Mouse (Mus musculus) liver, postnatal 0 days (tissue): ENCODE data around the gene Caml. TPM values are rescaled to one million over a fixed set of nuclear protein-coding genes. Genes with fewer than 3 reads are reported as not detected.
"Not testable (repeated sequence)": the region's sequence is repeated elsewhere in the genome, so short reads cannot be mapped to it uniquely, and the experiment has no call there.

ENCODE experiments used
- ATAC-seq: fragments of 200-750 bp; cut with Nextera tagmentation; 2 replicates; pipeline ENCODE4 v1.8.0; 2017; ENCODE audit warnings: mild to moderate bottlenecking, moderate library complexity
- DNase-seq: peaks from one replicate; pipeline ENCODE4 v3.0.0-alpha.2; 2016
- H3K27ac ChIP-seq: fragments of 300-500 bp; sonication (generic); 2 replicates; pipeline ENCODE4 v1.5.1; 2014; ENCODE audit warnings: antibody characterized with exemption, moderate library complexity, mild to moderate bottlenecking, low read depth
- H3K27me3 ChIP-seq: fragments of 300-500 bp; sonication (generic); 2 replicates; pipeline ENCODE4 v1.6.1; 2014; ENCODE audit warnings: low read length, control low read depth, mixed read lengths; ENCODE audit not compliant: insufficient read depth
- H3K36me3 ChIP-seq: fragments of 300-500 bp; sonication (generic); replicated peaks from 2 replicates; pipeline ENCODE4 v1.6.1; 2014; ENCODE audit warnings: mild to moderate bottlenecking, control low read depth, low read length, moderate library complexity, mixed read lengths; ENCODE audit not compliant: insufficient read depth
- H3K4me1 ChIP-seq: fragments of 300-500 bp; sonication (generic); 2 replicates; pipeline ENCODE4 v1.6.1; 2014; ENCODE audit warnings: antibody characterized with exemption, mild to moderate bottlenecking, control low read depth; ENCODE audit not compliant: insufficient read depth
- H3K4me2 ChIP-seq: fragments of 300-500 bp; sonication (generic); 2 replicates; pipeline ENCODE4 v1.6.1; 2014; ENCODE audit warnings: low read depth, mild to moderate bottlenecking, low read length, moderate library complexity, mixed read lengths
- H3K4me3 ChIP-seq: fragments of 300-500 bp; sonication (generic); 2 replicates; pipeline ENCODE4 v1.5.1; 2014; ENCODE audit warnings: low read depth, low read length
- H3K9ac ChIP-seq: fragments of 300-500 bp; sonication (generic); replicated peaks from 2 replicates; pipeline ENCODE4 v1.6.1; 2014; ENCODE audit warnings: mild to moderate bottlenecking, moderate library complexity
- H3K9me3 ChIP-seq: fragments of 300-500 bp; sonication (generic); 2 replicates; pipeline ENCODE4 v1.6.1; 2016; ENCODE audit warnings: mild to moderate bottlenecking, control low read depth, low read length, mixed read lengths
- CTCF ChIP-seq: sonication (generic); IDR thresholded peaks from 2 replicates; pipeline ENCODE4 v1.5.1; 2016; ENCODE audit warnings: antibody characterized with exemption, low read depth
- EP300 ChIP-seq: IDR thresholded peaks from 2 replicates; pipeline ENCODE4 v1.6.1; 2016; ENCODE audit warnings: antibody characterized with exemption, low read depth, mild to moderate bottlenecking
- WGBS: fragments of 180-500 bp; shearing (Covaris S2); extraction: QIAGEN DNeasy Blood & Tissue Kit; methylation state at CpG from one replicate; pipeline ENCODE4 v1.1.7; 2014; ENCODE audit not compliant: insufficient replicate concordance; 5-methylcytosine and 5-hydroxymethylcytosine counted together
- polyA plus RNA-seq: library from polyadenylated mRNA; unstranded; fragments of >200 nt; fragmentation: Nextera tagmentation; extraction: Ambion mirVana; gene quantifications from 2 replicates; pipeline ENCODE4 v1.2.1, GENCODE M21; 2015

Caml gene
- polyA plus RNA-seq = 16.2 and 16.7 TPM in 2 replicates

GRCm38 (mm10) chr13:55622649-55623541, at the start of gene Caml:
Gene Caml, plus strand, starts transcription at chr13:55623005.
- Histone ChIP-seq H3K27ac (peak within 1 kb of the TSS; percentile 91), H3K27me3 (no peaks in the 10 kb centered on the region), H3K9me3 (no peaks in the 10 kb centered on the region), H3K4me1 (peaks cover 16% of the 10 kb centered on the region), H3K4me3 (peak within 1 kb of the TSS; percentile 95), H3K4me2 (peak within 1 kb of the TSS; percentile 88), H3K9ac (peak within 1 kb of the TSS; percentile 93), H3K36me3 (0 out of 2 replicates have a peak, but pooled peaks cover 2% of the 10 kb centered on the region)
- TF ChIP-seq CTCF (no peak), EP300 (no peak)
- DNase-seq (peak; percentile 92), ATAC-seq (peak; percentile 99)
- WGBS = under 1% methylated on average over 59 of the region's 59 CpGs

GRCm38 (mm10) chr13:55573432-55573831, 49.4 kb upstream of the Caml start, which contains the start of gene Tmed9:
Gene Tmed9, plus strand, starts transcription at chr13:55573732.
- Histone ChIP-seq H3K9ac (no peak within 1 kb of the TSS), H3K4me1 (peaks cover 16% of the 10 kb centered on the region), H3K9me3 (no peaks in the 10 kb centered on the region), H3K27me3 (no peaks in the 10 kb centered on the region), H3K4me2 (no peak within 1 kb of the TSS), H3K4me3 (no peak within 1 kb of the TSS), H3K27ac (no peak within 1 kb of the TSS), H3K36me3 (no peaks in the 10 kb centered on the region)
- WGBS = 93% methylated on average over 2 of the region's 2 CpGs
- no peak for DNase-seq
- ATAC-seq = no peak
- no peak for TF ChIP-seq EP300
- no peak for TF ChIP-seq CTCF

GRCm38 (mm10) chr13:55574321-55574720, 48.5 kb upstream of the Caml start:
- H3K4me1 ChIP-seq = peaks cover 13% of the 10 kb centered on the region
- WGBS = 72% methylated on average over 5 of the region's 5 CpGs
- no peaks in the 10 kb centered on the region for H3K27me3 ChIP-seq
- no peaks in the 10 kb centered on the region for H3K36me3 ChIP-seq
- no peak overlapping the region for H3K4me3 ChIP-seq
- DNase-seq (no peak), ATAC-seq (no peak)
- H3K9me3 ChIP-seq = no peaks in the 10 kb centered on the region
- TF ChIP-seq CTCF (no peak), EP300 (no peak)
- no peak overlapping the region for H3K9ac ChIP-seq
- no peak overlapping the region for H3K4me2 ChIP-seq
- no peak overlapping the region for H3K27ac ChIP-seq

- 56% methylated on average over 5 of the region's 5 CpGs for WGBS
- Histone ChIP-seq H3K4me2 (no peak overlapping the region), H3K4me3 (no peak overlapping the region), H3K27me3 (no peaks in the 10 kb centered on the region), H3K27ac (no peak overlapping the region), H3K9ac (no peak overlapping the region), H3K4me1 (peaks cover 4% of the 10 kb centered on the region), H3K36me3 (no peaks in the 10 kb centered on the region), H3K9me3 (no peaks in the 10 kb centered on the region)
- no peak for DNase-seq
- no peak for ATAC-seq
- TF ChIP-seq CTCF (no peak), EP300 (no peak)
Observed at GRCm38 (mm10) chr13:55575932-55576331, 46.9 kb upstream of the Caml start.

GRCm38 (mm10) chr13:55576872-55577271, 45.9 kb upstream of the Caml start:
- not testable (repeated sequence) for H3K27me3 ChIP-seq, H3K9ac ChIP-seq, H3K27ac ChIP-seq, H3K36me3 ChIP-seq, DNase-seq, H3K4me3 ChIP-seq, ATAC-seq, H3K4me1 ChIP-seq, H3K9me3 ChIP-seq, H3K4me2 ChIP-seq
- WGBS = 76% methylated on average over 7 of the region's 7 CpGs

- no peak overlapping the region for H3K27ac ChIP-seq
- no peak overlapping the region for H3K4me3 ChIP-seq
- no peak for DNase-seq
- WGBS = 63% methylated on average over 4 of the region's 4 CpGs
- ATAC-seq = no peak
- no peaks in the 10 kb centered on the region for H3K36me3 ChIP-seq
- no peaks in the 10 kb centered on the region for H3K4me1 ChIP-seq
- H3K27me3 ChIP-seq = no peaks in the 10 kb centered on the region
- H3K4me2 ChIP-seq = no peak overlapping the region
- H3K9me3 ChIP-seq = no peaks in the 10 kb centered on the region
- H3K9ac ChIP-seq = no peak overlapping the region
- TF ChIP-seq EP300 (no peak), CTCF (no peak)
Observed at GRCm38 (mm10) chr13:55578086-55578485, 44.7 kb upstream of the Caml start.
